Mouse (Mus musculus) liver, embryonic 13.5 days (tissue): Measurements from ENCODE around the gene D3Ertd751e. TPM values are rescaled to one million over a fixed set of nuclear protein-coding genes. Genes with fewer than 3 reads are reported as not detected.

Source experiments
- ATAC-seq: fragments of 200-750 bp; cut with Nextera tagmentation; 2 replicates; pipeline ENCODE4 v1.8.0; 2017; ENCODE audit warnings: low read depth, mild to moderate bottlenecking, moderate number of reproducible peaks, moderate library complexity
- DNase-seq: peaks from one replicate; pipeline ENCODE4 v3.0.0; 2022
- H3K27ac ChIP-seq: fragments of 300-500 bp; sonication (generic); 2 replicates; pipeline ENCODE4 v1.5.1; 2015; ENCODE audit warnings: moderate library complexity, mild to moderate bottlenecking, inconsistent platforms
- H3K27me3 ChIP-seq: fragments of 300-500 bp; sonication (generic); 2 replicates; pipeline ENCODE4 v1.6.1; 2015; ENCODE audit warnings: mild to moderate bottlenecking, inconsistent platforms
- H3K36me3 ChIP-seq: fragments of 300-500 bp; sonication (generic); 2 replicates; pipeline ENCODE4 v1.6.1; 2015; ENCODE audit warnings: mild to moderate bottlenecking, inconsistent platforms
- H3K4me1 ChIP-seq: fragments of 300-500 bp; sonication (generic); replicated peaks from 2 replicates; pipeline ENCODE4 v1.6.1; 2015; ENCODE audit warnings: inconsistent platforms
- H3K4me2 ChIP-seq: fragments of 300-500 bp; sonication (generic); 2 replicates; pipeline ENCODE4 v1.6.1; 2015; ENCODE audit warnings: inconsistent platforms, mild to moderate bottlenecking, moderate library complexity
- H3K4me3 ChIP-seq: fragments of 300-500 bp; sonication (generic); replicated peaks from 2 replicates; pipeline ENCODE4 v1.5.1; 2015; ENCODE audit warnings: mild to moderate bottlenecking, inconsistent platforms
- H3K9ac ChIP-seq: fragments of 300-500 bp; sonication (generic); 2 replicates; pipeline ENCODE4 v1.6.1; 2015; ENCODE audit warnings: mild to moderate bottlenecking, inconsistent platforms
- H3K9me3 ChIP-seq: fragments of 300-500 bp; sonication (generic); replicated peaks from 2 replicates; pipeline ENCODE4 v1.6.1; 2016; ENCODE audit warnings: inconsistent platforms
- WGBS: fragments of 180-500 bp; shearing (Covaris S2); methylation state at CpG from one replicate; pipeline ENCODE4 v1.1.7; 2015; ENCODE audit not compliant: insufficient replicate concordance; 5-methylcytosine and 5-hydroxymethylcytosine counted together
- polyA plus RNA-seq: library from polyadenylated mRNA; unstranded; fragments of >200 nt; fragmentation: Nextera tagmentation; extraction: Ambion mirVana; gene quantifications from 2 replicates; pipeline ENCODE4 v1.2.1, GENCODE M21; 2015

Gene D3Ertd751e
- 7.3 and 8.3 TPM in 2 replicates for polyA plus RNA-seq

DNA sequence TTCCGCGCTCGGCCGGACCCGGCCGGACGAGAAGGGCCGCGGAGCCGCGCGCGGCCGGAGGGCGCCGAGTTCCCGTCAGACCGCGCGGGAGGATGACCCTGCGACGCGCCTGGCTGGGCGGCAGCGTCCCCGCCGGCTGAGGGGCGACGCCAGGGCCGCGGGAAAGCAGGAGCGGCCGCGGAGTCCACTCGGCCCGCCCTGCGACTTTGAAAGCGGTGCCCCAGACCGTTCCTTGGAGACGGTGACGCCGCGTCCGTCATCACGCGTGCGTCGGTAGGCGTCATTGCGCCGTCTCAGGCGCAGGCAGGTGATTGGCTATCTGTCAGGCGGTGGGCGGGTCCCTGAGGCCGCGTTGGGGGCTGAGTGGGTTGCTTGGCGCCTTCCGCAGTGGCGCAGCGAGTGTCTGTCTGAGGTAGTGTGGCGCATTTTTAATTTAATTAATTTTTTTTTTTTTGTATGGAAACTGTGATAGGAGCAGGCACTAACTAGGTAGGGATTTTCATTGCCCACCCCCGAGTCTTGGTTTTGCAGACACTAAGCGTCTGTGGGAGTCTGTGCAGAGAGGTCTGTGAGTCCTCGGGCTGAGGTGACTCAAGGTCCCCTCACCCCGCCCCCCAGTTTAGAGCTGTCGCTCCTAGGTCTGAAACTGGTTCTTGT lies at the start of gene D3Ertd751e, which contains the start of gene Sclt1:
Gene D3Ertd751e (plus strand): TSS at position 334 of the 657 bp plus-strand sequence.
Gene Sclt1 (minus strand): TSS at position 237 of the 657 bp plus-strand sequence.
- peak; percentile 99 for ATAC-seq
- DNase-seq = peak; percentile 94
- peak within 1 kb of the TSS; percentile 89 for H3K27ac ChIP-seq
- H3K4me2 ChIP-seq = peak within 1 kb of the TSS; percentile 86
- no peaks in the 10 kb centered on the region for H3K9me3 ChIP-seq
- H3K27me3 ChIP-seq = no peaks in the 10 kb centered on the region
- peaks cover 19% of the 10 kb centered on the region for H3K4me1 ChIP-seq
- H3K36me3 ChIP-seq = no peaks in the 10 kb centered on the region
- H3K9ac ChIP-seq = peak within 1 kb of the TSS; percentile 89
- peak within 1 kb of the TSS; percentile 86 for H3K4me3 ChIP-seq
- under 1% methylated on average over 66 of the region's 66 CpGs for WGBS

DNA sequence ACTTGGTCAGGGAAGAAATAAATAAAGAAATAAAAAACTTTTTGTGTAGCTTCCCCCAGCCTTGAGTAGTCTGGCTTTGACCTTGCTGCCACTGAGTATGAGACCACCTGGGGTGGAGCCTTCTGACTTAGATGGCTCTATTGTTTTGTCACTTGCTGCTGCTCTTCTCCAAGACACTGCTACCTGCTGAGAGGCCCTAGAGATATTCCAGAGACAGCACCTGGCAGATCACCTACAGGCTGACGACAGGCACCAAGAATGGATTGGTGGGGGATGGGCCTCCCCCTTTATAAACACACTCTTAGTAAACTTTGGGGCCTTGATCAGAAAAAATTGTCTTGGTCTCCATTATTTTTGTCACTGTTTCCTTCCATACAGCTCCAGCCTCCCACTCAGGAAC lies 46.7 kb upstream of the D3Ertd751e start:
- no peak overlapping the region for H3K4me3 ChIP-seq
- H3K4me1 ChIP-seq = no peaks in the 10 kb centered on the region
- ATAC-seq (no peak), DNase-seq (no peak)
- no peak overlapping the region for H3K9ac ChIP-seq
- 83% methylated on average over 1 of the region's 1 CpGs for WGBS
- no peaks in the 10 kb centered on the region for H3K27me3 ChIP-seq
- no peak overlapping the region for H3K4me2 ChIP-seq
- H3K27ac ChIP-seq = no peak overlapping the region
- no peaks in the 10 kb centered on the region for H3K36me3 ChIP-seq
- no peaks in the 10 kb centered on the region for H3K9me3 ChIP-seq

DNA sequence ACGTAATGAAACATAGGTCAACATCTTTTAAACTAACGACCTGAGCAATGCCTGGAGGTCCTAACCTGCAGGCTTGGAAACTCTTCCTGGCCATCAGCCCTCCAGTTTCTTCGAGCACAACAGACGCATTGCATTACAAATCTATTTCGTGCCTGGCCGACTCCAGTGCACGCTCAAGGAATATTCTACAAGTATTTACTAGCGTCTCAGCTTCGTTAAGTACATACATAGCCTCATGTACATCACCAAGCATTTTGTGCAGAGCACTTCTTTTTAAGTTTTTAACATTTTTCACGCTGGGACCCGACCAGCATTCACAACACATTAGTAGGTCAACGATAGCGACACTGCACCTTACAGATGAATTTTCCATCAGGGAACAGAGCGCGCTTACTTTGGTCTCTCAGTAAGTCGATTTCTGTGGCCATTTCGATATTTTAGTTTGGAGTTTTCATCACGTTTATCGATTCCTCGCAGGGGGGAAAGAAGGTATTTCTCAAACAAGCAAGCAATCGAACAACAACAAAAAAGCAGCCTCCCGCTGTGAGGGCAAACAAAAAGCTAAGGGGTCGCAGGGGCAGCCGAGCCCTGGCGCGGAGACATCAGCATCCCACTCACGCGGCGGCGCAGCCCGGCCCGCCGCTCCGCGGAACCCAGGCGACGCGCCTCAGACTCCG lies 672 bp upstream of the D3Ertd751e start:
- peak overlapping the region; percentile 81 for H3K4me2 ChIP-seq
- DNase-seq (peak; percentile 6), ATAC-seq (no peak)
- H3K36me3 ChIP-seq = no peaks in the 10 kb centered on the region
- H3K9me3 ChIP-seq = no peaks in the 10 kb centered on the region
- H3K4me3 ChIP-seq = peak overlapping the region; percentile 86
- peaks cover 19% of the 10 kb centered on the region for H3K4me1 ChIP-seq
- peak overlapping the region; percentile 89 for H3K9ac ChIP-seq
- no peaks in the 10 kb centered on the region for H3K27me3 ChIP-seq
- WGBS = 1% methylated on average over 39 of the region's 39 CpGs
- peak overlapping the region; percentile 89 for H3K27ac ChIP-seq

DNA sequence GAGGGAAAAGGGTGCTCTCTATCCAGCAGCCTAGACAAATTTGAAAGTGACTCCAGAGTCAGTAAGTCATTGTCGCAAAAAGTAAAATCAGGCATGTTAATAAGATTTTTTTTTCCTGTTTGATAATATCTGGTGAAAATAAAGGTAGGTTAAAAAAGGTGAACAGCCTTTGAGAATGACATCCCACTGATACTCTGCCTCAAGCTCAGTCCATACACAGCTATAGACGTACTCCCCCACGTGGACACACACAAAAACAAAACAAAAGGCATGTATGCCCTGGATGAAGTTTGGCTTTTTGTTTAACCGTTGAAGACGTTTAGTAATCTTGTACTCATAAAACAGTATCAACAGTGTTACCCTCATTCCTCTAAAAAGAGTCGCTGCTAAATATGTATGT lies 1.0 kb downstream of the D3Ertd751e start:
- H3K4me1 ChIP-seq = peaks cover 19% of the 10 kb centered on the region
- ATAC-seq (no peak), DNase-seq (no peak)
- H3K27ac ChIP-seq = no peak overlapping the region
- WGBS = 48% methylated on average over 6 of the region's 6 CpGs
- H3K9ac ChIP-seq = peak overlapping the region; percentile 79; the same call in 1 of the 2 replicates
- peak overlapping the region; percentile 86 for H3K4me3 ChIP-seq
- H3K36me3 ChIP-seq = no peaks in the 10 kb centered on the region
- no peaks in the 10 kb centered on the region for H3K27me3 ChIP-seq
- peak overlapping the region; percentile 86 for H3K4me2 ChIP-seq
- H3K9me3 ChIP-seq = no peaks in the 10 kb centered on the region

DNA sequence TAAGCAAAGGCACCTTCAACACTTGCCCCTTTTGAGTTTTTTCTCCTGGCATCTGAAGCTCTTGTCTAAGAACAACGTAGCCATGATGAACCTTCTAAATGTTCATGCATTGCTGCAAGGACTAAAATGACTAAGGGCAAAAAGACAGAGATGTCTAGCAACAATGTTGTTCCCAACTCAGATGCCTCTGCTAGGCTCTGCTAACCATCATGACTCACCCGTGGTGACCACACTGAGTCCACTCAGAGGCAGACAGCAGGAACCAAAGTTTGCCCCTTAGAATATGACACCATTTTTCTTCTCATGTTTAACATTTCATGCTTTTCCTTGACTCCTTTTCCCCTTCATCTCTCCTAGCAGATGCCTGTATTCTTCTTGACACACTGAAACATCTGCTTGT lies 12.1 kb downstream of the D3Ertd751e start:
- Histone ChIP-seq H3K4me3 (no peak overlapping the region), H3K9ac (no peak overlapping the region), H3K4me1 (no peaks in the 10 kb centered on the region), H3K36me3 (0 out of 2 replicates have a peak, but pooled peaks cover 3% of the 10 kb centered on the region), H3K9me3 (no peaks in the 10 kb centered on the region), H3K27me3 (no peaks in the 10 kb centered on the region), H3K27ac (no peak overlapping the region), H3K4me2 (no peak overlapping the region)
- ATAC-seq (no peak), DNase-seq (no peak)
- 51% methylated on average over 2 of the region's 2 CpGs for WGBS

DNA sequence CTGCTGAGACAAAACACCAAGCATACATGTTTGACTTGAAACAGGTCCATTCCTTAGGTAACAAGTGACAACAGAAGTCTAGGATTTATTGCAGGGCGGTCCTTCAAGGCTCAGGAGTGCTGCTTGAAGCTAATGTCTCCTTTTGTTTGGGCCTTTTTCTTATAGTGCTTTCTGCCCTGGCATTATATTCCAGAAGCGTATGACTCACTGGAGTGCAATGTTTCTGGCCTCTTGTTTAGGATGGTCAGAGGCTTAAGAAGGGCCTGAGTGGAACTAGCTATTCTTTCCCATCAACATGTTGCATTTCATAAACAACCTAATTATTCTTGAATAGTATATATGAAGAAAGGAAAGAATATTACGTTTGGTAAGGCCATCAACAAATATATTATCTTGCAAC lies 19.7 kb downstream of the D3Ertd751e start:
- Histone ChIP-seq H3K9ac (no peak overlapping the region), H3K36me3 (no peaks in the 10 kb centered on the region), H3K4me3 (no peak overlapping the region), H3K27me3 (no peaks in the 10 kb centered on the region), H3K27ac (no peak overlapping the region), H3K4me2 (no peak overlapping the region), H3K4me1 (no peaks in the 10 kb centered on the region), H3K9me3 (no peaks in the 10 kb centered on the region)
- no peak for DNase-seq
- 71% methylated on average over 3 of the region's 3 CpGs for WGBS
- no peak for ATAC-seq

DNA sequence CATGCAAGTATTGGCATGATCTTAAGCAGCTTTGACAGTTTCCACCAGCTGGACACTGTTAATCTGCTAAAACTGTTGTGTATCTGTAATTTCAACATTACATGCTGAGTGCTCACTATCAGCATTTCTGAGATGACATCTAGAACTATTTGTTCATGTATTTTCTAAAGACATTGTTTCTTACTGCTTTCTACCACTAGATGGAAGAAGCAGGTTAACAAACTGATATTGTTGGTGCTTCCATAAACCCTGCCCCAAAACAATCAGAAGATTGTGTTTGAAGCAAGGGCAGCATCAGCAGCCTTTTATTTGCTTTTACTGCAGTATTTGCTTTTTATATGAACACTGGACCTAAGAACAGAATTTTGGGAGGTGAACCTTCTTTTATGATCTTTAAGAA lies 70.0 kb downstream of the D3Ertd751e start:
- Histone ChIP-seq H3K27ac (no peak overlapping the region), H3K9me3 (no peaks in the 10 kb centered on the region), H3K4me1 (no peaks in the 10 kb centered on the region), H3K27me3 (no peaks in the 10 kb centered on the region), H3K36me3 (no peaks in the 10 kb centered on the region), H3K4me2 (no peak overlapping the region), H3K4me3 (no peak overlapping the region), H3K9ac (no peak overlapping the region)
- no peak for ATAC-seq
- no peak for DNase-seq

Other genes with a start within 250 kb of the D3Ertd751e start
- 11.3 and 12.7 TPM in 2 replicates for gene Jade1, start 186.9 kb upstream of the D3Ertd751e start, polyA plus RNA-seq
- 6.1 and 6.3 TPM in 2 replicates for gene Sclt1, start 97 bp upstream of the D3Ertd751e start, polyA plus RNA-seq